Mouse (Mus musculus) heart, adult 2 months (tissue): ENCODE data around the gene Snrnp200.
A peak's percentile ranks its signal among the peaks of the same experiment; 100 is the strongest.

Experiments
- CTCF ChIP-seq: fragments of 200-600 bp; IDR thresholded peaks from 2 replicates; pipeline ENCODE4 v1.8.1; 2022; ENCODE audit warnings: antibody characterized with exemption, mild to moderate bottlenecking, moderate library complexity
- POLR2A ChIP-seq: fragments of 200-500 bp; IDR thresholded peaks from 2 replicates; pipeline ENCODE4 v1.6.1; 2011; ENCODE audit warnings: mild to moderate bottlenecking, low read depth, low read length, control low read depth; ENCODE audit not compliant: insufficient read depth

DNA sequence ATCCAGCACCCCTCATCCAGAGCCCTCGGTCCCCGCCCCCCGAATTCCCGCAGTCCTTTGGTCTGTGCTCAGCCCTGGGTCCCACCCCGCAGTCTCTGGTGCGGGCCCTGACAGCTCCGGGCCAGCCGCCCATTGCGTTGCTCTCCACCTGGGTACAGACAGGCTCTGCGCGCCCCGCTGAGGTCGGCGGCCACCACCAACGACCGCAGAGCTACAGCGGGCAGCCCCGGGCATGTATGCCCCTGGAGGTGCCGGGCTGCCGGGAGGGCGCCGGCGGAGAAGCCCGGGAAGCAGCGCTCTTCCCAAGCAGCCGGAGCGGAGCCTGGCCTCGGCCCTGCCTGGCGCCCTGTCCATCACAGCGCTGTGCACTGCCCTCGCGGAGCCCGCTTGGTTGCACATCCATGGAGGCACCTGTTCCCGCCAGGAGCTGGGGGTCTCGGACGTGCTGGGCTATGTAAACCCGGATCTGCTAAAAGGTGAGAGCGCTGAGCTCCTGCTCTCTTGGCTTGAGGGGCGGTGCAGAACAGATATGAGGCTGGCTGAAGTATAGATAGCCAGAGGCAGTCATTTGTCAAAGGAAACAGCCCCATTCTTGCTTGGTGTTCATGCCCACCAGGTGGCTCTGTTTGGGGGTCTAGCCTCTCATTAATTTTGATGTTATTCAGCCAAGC, 40.3 kb downstream of the Snrnp200 start:
- TF ChIP-seq POLR2A (no peak), CTCF (peak; percentile 40)
